Mouse (Mus musculus): ENCODE measurements around the gene Trim34b. TPM values are rescaled to one million over a fixed set of nuclear protein-coding genes. Genes with fewer than 3 reads are reported as not detected.
"Not testable (repeated sequence)": the region's sequence is repeated elsewhere in the genome, so short reads cannot be mapped to it uniquely, and the experiment has no call there.

The Trim34b gene
- under 1 TPM in 1 of 2 experiments, not detected in 1; 0.26 TPM for total RNA-seq (2021)
- long read RNA-seq, experiment 1 = 0 reads
- long read RNA-seq, experiment 2 = 0 reads

GRCm38 (mm10) chr7:104329171-104329570, at the start of gene Trim34b:
Gene Trim34b, plus strand, starts transcription at chr7:104329471.
- intact Hi-C loops (cut with DNase I); DNase-seq (ENCODE audit: low spot score in 2 of 2): not testable (repeated sequence)

- DNase-seq (ENCODE audit: low spot score in 2 of 2); intact Hi-C loops (cut with DNase I): not testable (repeated sequence)
These were observed 41.5 kb upstream of the Trim34b start, which contains the start of gene Trim5 for GRCm38 (mm10) chr7:104287576-104288443. Gene Trim5, minus strand, starts transcription at chr7:104288094.

- intact Hi-C loops (cut with DNase I) = no loop called here
- DNase-seq (ENCODE audit: low spot score in 2 of 2) = no peak
These were observed 38.6 kb upstream of the Trim34b start for GRCm38 (mm10) chr7:104290641-104291040.

- no peak for DNase-seq (ENCODE audit: low spot score in 2 of 2)
- intact Hi-C loops (cut with DNase I) = no loop called here
These were observed 37.5 kb upstream of the Trim34b start for GRCm38 (mm10) chr7:104291638-104292400.

DNA sequence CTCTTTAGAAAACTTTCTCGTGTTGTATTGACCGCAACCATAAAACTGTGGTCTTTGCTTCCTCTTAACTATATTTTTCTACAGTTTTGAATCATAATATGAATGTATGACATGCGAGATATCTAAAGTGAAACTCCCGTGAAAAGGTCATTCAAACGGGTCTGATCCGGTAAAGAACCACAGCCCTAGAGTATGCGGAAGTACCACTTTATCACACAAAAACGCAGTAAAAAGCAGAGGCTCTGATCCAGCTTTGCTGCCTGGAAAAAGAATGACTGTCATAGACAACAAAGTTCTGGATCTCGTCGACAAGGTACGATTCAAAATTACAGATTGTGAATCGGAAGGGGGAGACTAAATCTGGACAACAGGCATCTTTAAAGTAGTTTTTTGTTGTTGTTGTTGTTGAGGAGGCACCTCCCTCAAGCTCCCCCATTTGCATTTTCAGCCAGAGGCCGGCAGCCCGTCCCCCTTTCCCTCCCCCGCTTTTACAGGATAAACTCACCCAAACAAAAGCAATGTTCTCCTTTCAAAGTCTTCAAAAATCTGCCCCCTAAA, 14.4 kb upstream of the Trim34b start:
- intact Hi-C loops (cut with DNase I) = no loop called here
- DNase-seq (ENCODE audit: low spot score in 2 of 2) = no peak

DNA sequence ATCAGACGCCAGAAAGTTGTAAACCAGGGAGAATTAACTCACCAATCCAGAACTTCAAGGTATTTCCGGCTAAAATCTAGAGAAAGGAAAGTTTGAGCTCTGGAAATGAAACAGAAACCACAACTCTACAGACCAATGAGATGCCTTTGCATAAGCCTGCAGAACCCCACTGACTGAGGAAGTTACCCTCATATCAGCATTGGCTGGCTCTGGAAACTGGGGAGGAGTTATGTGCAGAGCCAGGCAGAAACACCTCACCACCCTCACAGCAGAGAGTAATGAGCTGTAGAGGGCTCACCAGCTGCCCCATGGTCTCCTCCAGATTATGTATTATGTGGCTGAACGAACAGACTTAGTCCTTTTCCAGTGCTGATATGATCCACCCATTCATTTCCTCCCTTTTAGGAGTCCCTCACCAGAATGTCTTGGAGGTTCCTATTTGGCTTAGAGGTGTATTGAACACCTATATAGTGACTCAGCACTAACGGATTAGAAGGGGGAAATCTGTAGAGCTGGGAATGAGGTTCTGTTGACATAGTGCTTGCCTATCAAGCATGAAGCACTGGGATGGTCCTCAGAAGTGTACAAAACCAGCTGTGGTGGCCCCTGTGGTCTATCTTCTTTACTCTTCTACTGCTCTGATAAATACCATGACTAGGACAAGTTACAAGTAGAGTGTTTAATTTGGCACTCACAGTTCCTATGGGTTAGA, 13.7 kb upstream of the Trim34b start, which contains the start of gene Trim12a:
Gene Trim12a, minus strand, starts transcription at position 98 of the 712 bp plus-strand sequence.
- intact Hi-C loops (cut with DNase I); DNase-seq (ENCODE audit: low spot score in 2 of 2): not testable (repeated sequence)

DNA sequence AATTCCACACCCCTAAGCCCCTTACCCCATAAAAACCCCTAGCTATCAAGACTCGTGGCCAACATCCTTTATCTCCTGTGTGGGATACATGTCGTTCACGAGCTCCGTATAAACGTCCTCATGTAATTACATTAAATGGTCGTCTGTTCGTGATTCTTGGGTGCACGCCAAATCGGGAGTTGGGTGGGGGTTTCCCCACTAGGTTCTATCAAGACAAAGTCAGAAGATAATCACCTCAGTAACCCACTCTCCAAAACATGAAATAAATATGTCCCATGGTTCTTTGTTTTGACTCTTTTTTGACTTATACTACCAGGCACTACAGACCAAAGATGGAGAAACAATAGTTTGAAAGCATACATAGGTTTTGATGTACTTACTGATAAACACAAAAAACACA, 7.2 kb upstream of the Trim34b start:
- no peak for DNase-seq (ENCODE audit: low spot score in 2 of 2)
- intact Hi-C loops (cut with DNase I) = no loop called here

DNA sequence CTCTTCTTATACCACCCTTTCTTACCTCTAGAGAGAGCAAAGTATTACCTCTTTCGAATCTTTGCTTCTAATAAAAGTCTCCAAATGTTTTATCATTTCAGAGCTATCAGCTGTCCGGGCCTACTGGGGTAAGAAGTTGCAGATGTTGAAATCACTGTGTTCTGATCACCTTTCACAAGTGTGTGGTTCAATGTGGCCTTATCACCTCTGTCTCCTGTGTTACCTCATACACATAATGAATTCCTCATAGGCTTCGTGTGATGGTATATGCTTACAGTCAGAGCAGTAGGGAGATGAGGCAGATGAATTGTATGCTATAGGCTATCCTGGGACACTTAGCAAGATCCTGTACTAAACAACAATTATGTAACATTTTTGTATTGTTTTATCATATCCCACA, 6.3 kb downstream of the Trim34b start:
- DNase-seq (ENCODE audit: low spot score in 2 of 2); intact Hi-C loops (cut with DNase I): not testable (repeated sequence)

DNA sequence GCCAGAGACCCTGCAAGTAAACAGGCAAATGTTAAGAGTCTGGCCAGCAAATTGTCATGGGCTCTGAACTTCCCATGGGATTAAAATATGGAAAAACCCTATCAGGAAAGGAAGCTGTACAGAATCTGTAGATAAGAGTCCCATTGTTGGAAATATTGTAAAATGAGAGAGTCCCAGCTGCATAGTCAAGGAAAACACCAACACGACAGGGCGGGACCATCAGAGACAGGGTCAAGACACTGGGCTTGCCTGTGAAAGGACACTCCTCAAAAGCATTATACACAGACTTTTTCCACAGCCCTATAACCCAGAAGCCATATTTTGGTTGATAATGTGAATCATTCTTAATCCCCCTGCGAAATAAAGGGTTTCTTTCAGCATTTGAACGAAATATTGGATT, 11.5 kb downstream of the Trim34b start:
- DNase-seq (ENCODE audit: low spot score in 2 of 2); intact Hi-C loops (cut with DNase I): not testable (repeated sequence)

DNA sequence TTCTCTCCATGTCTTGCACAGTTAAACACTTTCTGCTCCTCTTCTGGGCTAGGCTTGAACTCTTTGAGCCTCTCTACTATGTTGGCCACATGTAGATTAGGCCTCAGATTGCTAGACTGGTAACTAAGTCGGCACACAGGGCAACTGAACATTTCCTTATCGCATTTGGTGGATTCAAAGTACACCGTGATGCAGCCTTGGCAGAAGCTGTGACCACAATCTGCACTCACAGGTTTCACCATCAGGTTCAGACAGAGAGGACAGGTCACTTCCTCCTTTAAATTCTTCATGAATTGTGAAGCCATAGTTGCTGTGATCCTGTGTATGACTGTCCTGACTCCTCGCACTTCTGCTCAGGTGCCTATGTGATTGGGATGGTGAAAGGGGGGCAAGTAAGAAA, 18.8 kb downstream of the Trim34b start:
- DNase-seq (ENCODE audit: low spot score in 2 of 2); intact Hi-C loops (cut with DNase I): not testable (repeated sequence)

DNA sequence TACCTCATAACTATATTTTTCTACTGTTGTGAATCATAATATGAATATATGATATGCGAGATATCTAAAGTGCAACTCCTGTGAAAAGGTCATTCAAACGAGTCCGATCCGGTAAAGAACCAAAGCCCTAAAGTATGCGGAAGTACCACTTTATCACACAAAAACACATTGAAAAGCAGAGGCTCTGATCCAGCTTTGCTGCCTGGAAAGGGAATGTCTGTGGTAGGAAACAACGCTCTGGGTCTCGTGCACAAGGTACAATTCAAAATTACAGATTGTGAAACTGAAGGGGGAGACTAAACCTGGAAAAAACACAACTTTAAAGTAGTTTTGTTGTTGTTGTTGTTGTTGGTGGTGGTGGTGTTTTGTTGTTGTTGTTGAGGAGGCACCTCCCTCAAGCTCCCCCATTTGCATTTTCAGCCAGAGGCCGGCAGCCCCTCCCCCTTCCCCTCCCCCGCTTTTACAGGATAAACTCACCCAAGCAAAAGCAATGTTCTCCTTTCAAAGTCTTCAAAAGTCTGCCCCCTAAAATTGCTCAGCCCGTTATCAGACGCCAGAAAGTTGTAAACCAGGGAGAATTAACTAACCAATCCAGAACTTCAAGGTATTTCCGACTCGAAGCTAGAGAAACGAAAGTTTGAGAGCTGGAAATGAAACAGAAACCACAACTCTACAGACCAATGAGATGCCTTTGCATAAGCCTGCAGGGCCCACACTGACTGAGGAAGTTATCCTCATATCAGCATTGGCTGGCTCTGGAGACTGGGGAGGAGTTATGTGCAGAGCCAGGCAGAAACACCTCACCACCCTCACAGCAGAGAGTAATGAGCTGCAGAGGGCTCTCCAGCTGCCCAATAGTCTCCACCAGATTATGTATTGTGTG, 23.7 kb downstream of the Trim34b start, which contains the start of gene Trim12c:
Gene Trim12c, minus strand, starts transcription at position 646 of the 883 bp plus-strand sequence.
- peak; percentile 8 to 26 for DNase-seq (ENCODE audit: low spot score in 2 of 2)
- intact Hi-C loops (cut with DNase I) = no loop called here

- DNase-seq (ENCODE audit: low spot score in 2 of 2) = no peak
- intact Hi-C loops (cut with DNase I) = no loop called here
These were observed 24.3 kb downstream of the Trim34b start for GRCm38 (mm10) chr7:104353600-104353967.

GRCm38 (mm10) chr7:104366339-104366738, 37.1 kb downstream of the Trim34b start:
- no peak for DNase-seq (ENCODE audit: low spot score in 2 of 2)
- intact Hi-C loops (cut with DNase I) = no loop called here

DNA sequence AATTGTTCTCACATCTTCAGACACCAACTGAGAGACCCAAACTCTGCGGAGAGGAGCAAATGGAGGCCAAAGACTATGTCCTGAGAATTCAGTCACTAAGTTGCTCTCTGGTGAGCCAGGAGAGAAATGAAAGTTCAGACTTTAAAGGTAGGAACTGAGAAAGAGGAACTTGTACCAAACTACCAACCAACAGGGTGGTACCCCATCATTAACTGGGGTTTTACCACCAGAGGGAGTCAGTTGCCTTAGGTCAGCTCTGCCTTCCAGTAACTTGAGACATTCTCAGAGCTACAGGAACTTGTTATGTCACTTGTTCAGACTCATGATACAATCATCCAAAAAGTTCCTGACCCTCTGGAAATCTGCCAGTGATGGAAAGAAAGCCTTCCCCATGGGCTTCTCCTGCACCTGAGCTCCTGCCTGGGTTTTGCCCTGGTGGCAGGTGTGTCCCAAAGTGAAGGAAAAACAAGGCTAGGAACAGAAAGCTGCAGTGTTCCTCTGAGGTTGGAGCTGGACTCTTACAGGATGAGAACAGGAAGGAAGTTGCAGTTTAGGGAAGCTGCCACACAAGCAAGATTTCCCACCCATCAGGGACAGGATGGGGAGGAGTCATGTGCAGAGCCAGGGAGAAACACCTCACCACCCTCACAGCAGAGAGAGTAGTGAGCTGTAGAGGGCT, 40.6 kb downstream of the Trim34b start, which contains the start of gene Trim30b:
Gene Trim30b, minus strand, starts transcription at position 149 of the 679 bp plus-strand sequence.
- peak; percentile 3 for DNase-seq (ENCODE audit: low spot score in 2 of 2)
- intact Hi-C loops (cut with DNase I) = no loop called here
